Mouse (Mus musculus): ENCODE measurements at regions not wholly inside any gene's neighbourhood (a gene's known extent, or its start where the extent isn't known, plus 50 kb on each side); places are given as distances from the start of the nearest gene placed in this dataset.

GRCm38 (mm10) chr4:6508091-6508490 lies 1714.9 kb upstream of the Impad1 start:
- DNase-seq = no peak
- Histone ChIP-seq H3K4me3 (replicated peaks; ENCODE audit: extremely low read depth, low read depth, low read length) (no peak overlapping the region), H3K4me1 (ENCODE audit: control insufficient read depth, insufficient read depth, low read length) (no peaks in the 10 kb centered on the region)
- TF ChIP-seq POLR2A (IDR thresholded peaks at IDR 0.05; ENCODE audit: borderline replicate concordance, extremely low read depth, low read depth, low read length) = no peak
- no peak for TF ChIP-seq CTCF (IDR thresholded peaks at IDR 0.05; ENCODE audit: insufficient read depth, low read length)
- 89% methylated on average over 5 of the region's 5 CpGs for WGBS
